Mouse (Mus musculus) G1E (cell line): ENCODE measurements around the gene Zeb2. TPM values are rescaled to one million over a fixed set of nuclear protein-coding genes. Genes with fewer than 3 reads are reported as not detected.
A peak's percentile ranks its signal among the peaks of the same experiment; 100 is the strongest.

Experiments
- ATAC-seq: 2 replicates; pipeline ENCODE4 v1.8.0; 2016; ENCODE audit warnings: mild to moderate bottlenecking; ENCODE audit not compliant: insufficient number of reproducible peaks, poor library complexity, low FRiP score, severe bottlenecking; ENCODE audit errors: extremely low read depth
- DNase-seq: peaks from one replicate; pipeline ENCODE4 v3.0.0; 2012; ENCODE audit warnings: low spot score
- H3K27me3 ChIP-seq: 2 replicates; pipeline ENCODE4 v1.6.1; 2012; ENCODE audit warnings: mild to moderate bottlenecking, low read length, inconsistent platforms; ENCODE audit not compliant: insufficient read depth
- H3K36me3 ChIP-seq: replicated peaks from 2 replicates; pipeline ENCODE3; 2012; ENCODE audit warnings: mild to moderate bottlenecking, inconsistent platforms
- H3K4me1 ChIP-seq: 2 replicates; pipeline ENCODE4 v1.6.1; 2012; ENCODE audit warnings: low read depth, low read length, inconsistent platforms, mixed read lengths; ENCODE audit not compliant: insufficient read depth
- H3K4me3 ChIP-seq: 2 replicates; pipeline ENCODE4 v1.5.1; 2012; ENCODE audit warnings: low read depth, mild to moderate bottlenecking, inconsistent platforms, low read length, moderate library complexity, mixed read lengths
- H3K9me3 ChIP-seq: replicated peaks from 2 replicates; pipeline ENCODE4 v1.6.1; 2012; ENCODE audit warnings: inconsistent platforms
- CTCF ChIP-seq: IDR thresholded peaks from 2 replicates; pipeline ENCODE4 v1.5.1; 2012; ENCODE audit warnings: low read depth, low read length, inconsistent platforms, mixed read lengths
- GATA1 ChIP-seq: IDR thresholded peaks from 2 replicates; pipeline ENCODE4 v1.6.1; 2012; ENCODE audit warnings: borderline replicate concordance, low read length, inconsistent platforms, mixed read lengths
- GATA2 ChIP-seq: IDR thresholded peaks from 2 replicates; pipeline ENCODE4 v1.6.1; 2012; ENCODE audit warnings: low read depth, low read length, inconsistent platforms, borderline replicate concordance
- POLR2AphosphoS5 ChIP-seq: IDR thresholded peaks from 2 replicates; pipeline ENCODE4 v1.6.1; 2012; ENCODE audit warnings: low read depth, low read length, inconsistent platforms; ENCODE audit not compliant: insufficient replicate concordance
- TAL1 ChIP-seq: conservative IDR thresholded peaks from 2 replicates; pipeline ENCODE4 v1.6.1; 2012; ENCODE audit warnings: low read depth, low read length, inconsistent platforms, mixed read lengths
- polyA plus RNA-seq: library from polyadenylated mRNA; stranded (reverse); fragments of >175 nt; gene quantifications from 2 replicates; pipeline ENCODE4 v1.2.3, GENCODE M21; 2012
- total RNA-seq, 2 experiments: library from RNA; stranded (forward) in 1 of 2; stranded (reverse) in 1 of 2; fragments of 200-1000 nt in 1 of 2; fragments of >200 nt in 1 of 2; fragmentation: Nextera tagmentation in 1 of 2; gene quantifications; 2 replicates each; pipeline ENCODE4 v1.2.3; 2014 to 2017

Gene Zeb2
- total and polyA plus RNA-seq, 3 experiments, result 5.6 to 216 (median 79.0) TPM

- H3K27me3 ChIP-seq, result 0 out of 2 replicates have a peak, but pooled peaks cover 2% of the 10 kb centered on the region
- H3K9me3 ChIP-seq, result no peaks in the 10 kb centered on the region
- TF ChIP-seq TAL1 (no peak), CTCF (no peak), GATA2 (no peak), GATA1 (no peak), POLR2AphosphoS5 (no peak)
- no peak overlapping the region for H3K4me3 ChIP-seq
- H3K36me3 ChIP-seq, result no peaks in the 10 kb centered on the region
- DNase-seq (no peak), ATAC-seq (no peak)
- H3K4me1 ChIP-seq, result peaks cover 4% of the 10 kb centered on the region; the same call in 1 of the 2 replicates
Observed at GRCm38 (mm10) chr2:44977051-44977450, 140.1 kb downstream of the Zeb2 start.

- Histone ChIP-seq H3K9me3 (no peaks in the 10 kb centered on the region), H3K4me3 (no peak overlapping the region), H3K36me3 (no peaks in the 10 kb centered on the region), H3K4me1 (peaks cover 1% of the 10 kb centered on the region; the same call in 1 of the 2 replicates), H3K27me3 (0 out of 2 replicates have a peak, but pooled peaks cover 2% of the 10 kb centered on the region)
- ATAC-seq, result no peak
- TF ChIP-seq TAL1, result no peak
- TF ChIP-seq CTCF, result no peak
- TF ChIP-seq POLR2AphosphoS5, result no peak
- no peak for TF ChIP-seq GATA1
- no peak for TF ChIP-seq GATA2
- DNase-seq, result no peak
Observed at GRCm38 (mm10) chr2:44976484-44976883, 140.7 kb downstream of the Zeb2 start.

DNA sequence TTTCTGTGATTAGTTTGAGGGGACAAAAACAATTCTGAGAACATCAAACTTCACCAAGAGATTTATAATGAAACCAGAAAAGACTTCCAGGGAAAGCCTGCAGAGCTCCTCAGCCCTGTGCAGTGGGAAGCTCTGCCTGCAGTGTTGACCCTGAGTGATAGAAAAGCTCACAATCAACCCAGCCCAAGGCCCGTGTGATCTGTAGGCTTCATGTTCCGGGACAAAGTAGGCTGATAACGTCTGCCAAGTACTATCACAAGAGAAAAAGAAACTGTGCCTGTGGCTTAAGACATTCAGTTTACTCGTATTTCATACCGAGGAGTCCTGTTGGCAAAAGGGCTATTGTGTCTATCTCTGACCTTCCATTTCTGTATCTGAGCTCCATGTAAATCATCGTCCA lies 143.4 kb downstream of the Zeb2 start:
- Histone ChIP-seq H3K9me3 (no peaks in the 10 kb centered on the region), H3K4me1 (peaks cover 7% of the 10 kb centered on the region), H3K36me3 (no peaks in the 10 kb centered on the region), H3K4me3 (no peak overlapping the region), H3K27me3 (no peaks in the 10 kb centered on the region)
- DNase-seq (no peak), ATAC-seq (no peak)
- TF ChIP-seq GATA1 (no peak), CTCF (no peak), TAL1 (no peak), GATA2 (no peak), POLR2AphosphoS5 (no peak)

DNA sequence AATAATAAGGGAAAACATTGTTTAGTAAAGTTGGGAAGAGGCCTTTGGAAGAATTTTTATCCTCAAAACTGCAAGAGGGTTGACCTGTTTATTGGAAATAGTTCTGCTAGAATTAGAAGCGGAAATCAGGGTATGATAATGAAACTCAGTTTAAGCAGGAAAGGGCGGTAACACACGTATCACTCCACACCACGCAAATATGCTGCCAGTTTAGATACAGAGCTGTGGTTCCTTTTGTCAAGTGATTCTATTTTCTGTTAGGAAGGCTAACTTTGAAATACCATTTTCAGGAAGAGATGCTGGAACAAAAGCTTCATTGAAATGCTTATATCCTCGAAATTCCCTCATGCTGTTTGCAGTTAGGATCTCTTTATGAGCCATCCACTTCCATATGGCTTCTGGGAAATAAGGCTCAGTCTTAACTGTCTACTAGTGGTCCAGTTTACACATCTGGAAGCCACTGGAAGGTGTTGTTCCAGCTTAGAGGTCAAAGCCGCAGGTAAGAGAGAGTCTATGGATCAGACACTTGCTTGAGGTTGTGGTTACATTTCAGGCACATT lies 147.0 kb downstream of the Zeb2 start:
- H3K9me3 ChIP-seq, result no peaks in the 10 kb centered on the region
- DNase-seq (no peak), ATAC-seq (no peak)
- no peaks in the 10 kb centered on the region for H3K36me3 ChIP-seq
- no peaks in the 10 kb centered on the region for H3K27me3 ChIP-seq
- TF ChIP-seq GATA1, result no peak
- TF ChIP-seq POLR2AphosphoS5, result no peak
- no peak for TF ChIP-seq CTCF
- no peak for TF ChIP-seq TAL1
- no peak for TF ChIP-seq GATA2
- H3K4me1 ChIP-seq, result peaks cover 7% of the 10 kb centered on the region
- no peak overlapping the region for H3K4me3 ChIP-seq

GRCm38 (mm10) chr2:44969640-44970039 lies 147.6 kb downstream of the Zeb2 start:
- Histone ChIP-seq H3K4me1 (peaks cover 7% of the 10 kb centered on the region), H3K36me3 (no peaks in the 10 kb centered on the region), H3K4me3 (no peak overlapping the region), H3K9me3 (no peaks in the 10 kb centered on the region), H3K27me3 (no peaks in the 10 kb centered on the region)
- ATAC-seq, result no peak
- DNase-seq, result no peak
- no peak for TF ChIP-seq GATA1
- TF ChIP-seq CTCF, result no peak
- TF ChIP-seq TAL1, result no peak
- no peak for TF ChIP-seq GATA2
- TF ChIP-seq POLR2AphosphoS5, result no peak

DNA sequence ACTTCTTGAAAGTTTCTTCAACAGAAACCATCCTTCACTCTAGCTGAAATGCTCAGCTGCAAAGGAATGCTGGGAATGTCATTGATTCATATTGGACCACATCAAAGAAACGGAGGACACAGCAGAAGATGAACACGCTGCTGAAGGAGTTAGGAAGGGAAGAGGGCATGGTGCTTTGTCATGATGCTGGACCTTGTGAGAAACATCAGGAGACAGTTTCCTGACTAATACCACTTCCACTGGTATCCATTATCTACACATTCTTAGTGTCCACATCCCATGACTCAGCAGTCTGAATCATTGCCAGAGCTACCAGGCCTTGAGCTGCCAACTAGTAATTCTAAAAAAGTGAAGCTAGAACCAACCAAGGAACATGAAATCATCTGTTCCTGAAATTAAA lies 148.0 kb downstream of the Zeb2 start:
- no peak for DNase-seq
- Histone ChIP-seq H3K9me3 (no peaks in the 10 kb centered on the region), H3K27me3 (no peaks in the 10 kb centered on the region), H3K36me3 (no peaks in the 10 kb centered on the region), H3K4me1 (peaks cover 7% of the 10 kb centered on the region), H3K4me3 (no peak overlapping the region)
- peak; percentile 40 for ATAC-seq
- TF ChIP-seq POLR2AphosphoS5 (no peak), TAL1 (no peak), GATA1 (no peak), GATA2 (no peak), CTCF (no peak)
